Comparison of ENCODE assay signal across 11 mouse cellular contexts in genomic region chr19:4037154-4037787, GRCm38 (mm10). TPM values are rescaled to one million over a fixed set of nuclear protein-coding genes. Genes with fewer than 3 reads are reported as not detected.
DNase-seq lines count a peak whose midpoint lies in the region; ATAC-seq and TF ChIP-seq lines count a peak whose summit lies in the region.
"Not testable (repeated sequence)": the region's sequence is repeated elsewhere in the genome, so short reads cannot be mapped to it uniquely, and the experiment has no call there.
"Had no signal": no experiment of that assay in that cellular context is flagged by ENCODE, and none has a peak within 500 bp of the region (broad histone marks: within the 10 kb centered on the region; RNA-seq: fewer than 3 reads in every experiment).

No protein-coding gene starts in this region.

- H3K4me3 ChIP-seq in bone marrow, adult 2 months (replicated peaks; ENCODE audit: control insufficient read depth, low read depth, low read length): peak overlapping the region; percentile 87
- H3K4me3 ChIP-seq in forebrain, embryonic 10.5 days: peak overlapping the region; percentile 68
- peak overlapping the region; percentile 77 for H3K4me3 ChIP-seq in heart, embryonic 12.5 days
- peak overlapping the region; percentile 62 for H3K4me3 ChIP-seq in hindbrain, postnatal 0 days (ENCODE audit: low read length)
- H3K4me3 ChIP-seq in limb, embryonic 11.5 days (ENCODE audit: low read depth, low read length): peak overlapping the region; percentile 67
- H3K4me3 ChIP-seq in lung, adult 2 months (replicated peaks; ENCODE audit: extremely low read depth, low read depth, low read length): peak overlapping the region; percentile 99
- peak overlapping the region; percentile 73 for H3K4me3 ChIP-seq in midbrain, embryonic 16.5 days (ENCODE audit: low read depth, low read length)
- peak overlapping the region; percentile 89 for H3K4me3 ChIP-seq in stomach, embryonic 16.5 days (replicated peaks; ENCODE audit: low read length)

- H3K4me1 ChIP-seq in bone marrow, adult 2 months (ENCODE audit: control insufficient read depth, insufficient read depth, low read length); hindbrain, postnatal 0 days (ENCODE audit: insufficient read depth, low read length); limb, embryonic 11.5 days (ENCODE audit: control insufficient read depth, insufficient read depth, low read length); lung, adult 2 months (ENCODE audit: control insufficient read depth, insufficient read depth, low read length): not testable (repeated sequence)
- H3K4me1 ChIP-seq in forebrain, embryonic 10.5 days: peaks cover 23% of the 10 kb centered on the region
- H3K4me1 ChIP-seq in heart, embryonic 12.5 days (replicated peaks): peaks cover 14% of the 10 kb centered on the region
- peaks cover 14% of the 10 kb centered on the region for H3K4me1 ChIP-seq in midbrain, embryonic 16.5 days (ENCODE audit: control insufficient read depth, insufficient read depth, low read length)
- H3K4me1 ChIP-seq in stomach, embryonic 16.5 days (ENCODE audit: control insufficient read depth, insufficient read depth, low read length): peaks cover 12% of the 10 kb centered on the region

- TF ChIP-seq POLR2A in bone marrow, adult 2 months (IDR thresholded peaks at IDR 0.05; ENCODE audit: borderline replicate concordance, control insufficient read depth, low read depth, low read length); lung, adult 2 months (IDR thresholded peaks at IDR 0.05; ENCODE audit: borderline replicate concordance, extremely low read depth, low read depth, low read length): not testable (repeated sequence)

- 26% methylated on average over 8 of the region's 8 CpGs for WGBS in bone marrow, adult 2 months
- WGBS in forebrain, embryonic 10.5 days: 24% methylated on average over 7 of the region's 8 CpGs
- 34% methylated on average over 8 of the region's 8 CpGs for WGBS in heart, embryonic 12.5 days
- 19% methylated on average over 7 of the region's 8 CpGs for WGBS in hindbrain, postnatal 0 days
- 30% methylated on average over 7 of the region's 8 CpGs for WGBS in limb, embryonic 11.5 days
- 28% methylated on average over 8 of the region's 8 CpGs for WGBS in lung, adult 2 months
- WGBS in midbrain, embryonic 16.5 days: 20% methylated on average over 7 of the region's 8 CpGs
- WGBS in stomach, embryonic 16.5 days: 21% methylated on average over 7 of the region's 8 CpGs

- peak; percentile 16 for ATAC-seq in heart, embryonic 12.5 days (ENCODE audit: insufficient number of reproducible peaks, low FRiP score)
- peak; percentile 65 for ATAC-seq in hindbrain, postnatal 0 days
- 0 out of 2 replicates have a peak, but pooled peaks have one; percentile 18 for ATAC-seq in limb, embryonic 11.5 days (ENCODE audit: insufficient number of reproducible peaks, low FRiP score, low TSS enrichment, low read depth)
- ATAC-seq in midbrain, embryonic 16.5 days: peak; percentile 63
- ATAC-seq in stomach, embryonic 16.5 days (ENCODE audit: insufficient read depth, low FRiP score): not testable (repeated sequence)

- H3K36me3 ChIP-seq in forebrain, embryonic 10.5 days (replicated peaks): peaks cover 14% of the 10 kb centered on the region
- H3K36me3 ChIP-seq in heart, embryonic 12.5 days: peaks cover 13% of the 10 kb centered on the region
- H3K36me3 ChIP-seq in hindbrain, postnatal 0 days (ENCODE audit: insufficient read depth, low read length); limb, embryonic 11.5 days (ENCODE audit: control insufficient read depth, insufficient read depth, low read length); midbrain, embryonic 16.5 days (ENCODE audit: control insufficient read depth, insufficient read depth, low read length); stomach, embryonic 16.5 days (ENCODE audit: control insufficient read depth, insufficient read depth, low read length): not testable (repeated sequence)

- peak overlapping the region; percentile 87 for H3K9ac ChIP-seq in heart, embryonic 12.5 days
- H3K9ac ChIP-seq in hindbrain, postnatal 0 days (replicated peaks; ENCODE audit: low read length): peak overlapping the region; percentile 69
- peak overlapping the region; percentile 88 for H3K9ac ChIP-seq in limb, embryonic 11.5 days (ENCODE audit: low read length)
- H3K9ac ChIP-seq in midbrain, embryonic 16.5 days (ENCODE audit: low read depth, low read length): peak overlapping the region; percentile 83
- H3K9ac ChIP-seq in stomach, embryonic 16.5 days (ENCODE audit: low read length): peak overlapping the region; percentile 94

- DNase-seq in forebrain, embryonic 10.5 days (ENCODE audit: extremely low spot score, low spot score); hindbrain, postnatal 0 days (ENCODE audit: low spot score); limb, embryonic 11.5 days (ENCODE audit: low spot score); lung, adult 2 months: not testable (repeated sequence)

- not testable (repeated sequence) for H3K27me3 ChIP-seq in forebrain, embryonic 10.5 days (ENCODE audit: poor library complexity, severe bottlenecking); heart, embryonic 12.5 days (replicated peaks); hindbrain, postnatal 0 days (ENCODE audit: insufficient read depth, low read length); limb, embryonic 11.5 days (ENCODE audit: control insufficient read depth, insufficient read depth, low read length); midbrain, embryonic 16.5 days (ENCODE audit: control insufficient read depth, insufficient read depth, low read depth, low read length); stomach, embryonic 16.5 days (ENCODE audit: control insufficient read depth, insufficient read depth, low read length)

- peak overlapping the region; percentile 76 for H3K4me2 ChIP-seq in heart, embryonic 12.5 days
- H3K4me2 ChIP-seq in hindbrain, postnatal 0 days (ENCODE audit: low read depth, low read length): peak overlapping the region; percentile 71
- peak overlapping the region; percentile 76 for H3K4me2 ChIP-seq in limb, embryonic 11.5 days (ENCODE audit: low read depth, severe bottlenecking)
- peak overlapping the region; percentile 82 for H3K4me2 ChIP-seq in midbrain, embryonic 16.5 days (ENCODE audit: low read length)
- peak overlapping the region; percentile 90 for H3K4me2 ChIP-seq in stomach, embryonic 16.5 days (ENCODE audit: low read depth, low read length)

- not testable (repeated sequence) for H3K9me3 ChIP-seq in forebrain, embryonic 10.5 days; heart, embryonic 12.5 days (replicated peaks); hindbrain, postnatal 0 days (ENCODE audit: low read length); limb, embryonic 11.5 days (ENCODE audit: control insufficient read depth, low read length); midbrain, embryonic 16.5 days (replicated peaks; ENCODE audit: control insufficient read depth, low read length, poor library complexity, severe bottlenecking); stomach, embryonic 16.5 days (replicated peaks; ENCODE audit: control insufficient read depth, low read length)

- not testable (repeated sequence) for TF ChIP-seq CTCF in bone marrow, adult 2 months (IDR thresholded peaks at IDR 0.05; ENCODE audit: control insufficient read depth, insufficient read depth, low read length); hindbrain, postnatal 0 days (IDR thresholded peaks at IDR 0.05; ENCODE audit: low read depth); lung, adult 2 months (IDR thresholded peaks at IDR 0.05; ENCODE audit: insufficient read depth, low read length)

- peak overlapping the region; percentile 62 for H3K27ac ChIP-seq in bone marrow, adult 2 months (ENCODE audit: control insufficient read depth, insufficient read depth, low read depth, low read length, poor library complexity)
- H3K27ac ChIP-seq in forebrain, embryonic 10.5 days: peak overlapping the region; percentile 91
- peak overlapping the region; percentile 76 for H3K27ac ChIP-seq in heart, embryonic 12.5 days (ENCODE audit: poor library complexity, severe bottlenecking)
- peak overlapping the region; percentile 70 for H3K27ac ChIP-seq in hindbrain, postnatal 0 days
- H3K27ac ChIP-seq in limb, embryonic 11.5 days (replicated peaks; ENCODE audit: low read depth, low read length): peak overlapping the region; percentile 22; the same call in 1 of the 2 replicates
- peak overlapping the region; percentile 70 for H3K27ac ChIP-seq in midbrain, embryonic 16.5 days (ENCODE audit: low read length)
- peak overlapping the region; percentile 90 for H3K27ac ChIP-seq in stomach, embryonic 16.5 days (ENCODE audit: low read length)

RNA-seq across cellular contexts. Expression of gene Gstp1, which starts 0.5 kb away (rescaled TPM):
- 125 and 187 TPM in 2 replicates for polyA plus RNA-seq in bone marrow, adult 2 months (2011; ENCODE audit: insufficient read depth, insufficient read length, low replicate concordance, missing spikeins)
- polyA plus RNA-seq in forebrain, embryonic 10.5 days (2016; fragmentation: Nextera tagmentation; extraction: Ambion mirVana): 412 and 423 TPM in 2 replicates
- polyA plus RNA-seq in heart, embryonic 12.5 days (2016; fragmentation: Nextera tagmentation; extraction: Ambion mirVana): 346 and 369 TPM in 2 replicates
- total RNA-seq in hindbrain, postnatal 0 days (2014; rRNA removed): 317 and 335 TPM in 2 replicates
- 575 and 599 TPM in 2 replicates for polyA plus RNA-seq in hindbrain, postnatal 0 days (2015; fragmentation: Nextera tagmentation; extraction: Ambion mirVana)
- polyA plus RNA-seq in limb, embryonic 11.5 days (2014; fragmentation: Nextera tagmentation; extraction: Ambion mirVana): 437 and 462 TPM in 2 replicates
- polyA plus RNA-seq in lung, adult 2 months (2012; rRNA removed): 480 and 656 TPM in 2 replicates
- polyA plus RNA-seq in midbrain, embryonic 16.5 days (2015; fragmentation: Nextera tagmentation; extraction: Ambion mirVana): 534 and 577 TPM in 2 replicates
- polyA plus RNA-seq in stomach, embryonic 16.5 days (2015; fragmentation: Nextera tagmentation; extraction: Ambion mirVana): 793 and 833 TPM in 2 replicates

RNA-seq across cellular contexts. Expression of gene Gstp2, which starts 8.6 kb away (rescaled TPM):
- 21.6 TPM in 1 of 2 replicates, not detected in the other for polyA plus RNA-seq in bone marrow, adult 2 months (2011; ENCODE audit: insufficient read depth, insufficient read length, low replicate concordance, missing spikeins)
- 0.27 and 0.46 TPM in 2 replicates for polyA plus RNA-seq in forebrain, embryonic 10.5 days (2016; fragmentation: Nextera tagmentation; extraction: Ambion mirVana)
- 3.6 and 7.1 TPM in 2 replicates for polyA plus RNA-seq in heart, embryonic 12.5 days (2016; fragmentation: Nextera tagmentation; extraction: Ambion mirVana)
- total RNA-seq in hindbrain, postnatal 0 days (2014; rRNA removed): 0.52 TPM in 1 of 2 replicates, not detected in the other
- 2.2 and 3.0 TPM in 2 replicates for polyA plus RNA-seq in hindbrain, postnatal 0 days (2015; fragmentation: Nextera tagmentation; extraction: Ambion mirVana)
- 1.1 TPM in 2 replicates for polyA plus RNA-seq in limb, embryonic 11.5 days (2014; fragmentation: Nextera tagmentation; extraction: Ambion mirVana)
- 47.4 and 87.8 TPM in 2 replicates for polyA plus RNA-seq in lung, adult 2 months (2012; rRNA removed)
- 1.3 and 5.2 TPM in 2 replicates for polyA plus RNA-seq in midbrain, embryonic 16.5 days (2015; fragmentation: Nextera tagmentation; extraction: Ambion mirVana)
- 24.2 and 28.7 TPM in 2 replicates for polyA plus RNA-seq in stomach, embryonic 16.5 days (2015; fragmentation: Nextera tagmentation; extraction: Ambion mirVana)

RNA-seq across cellular contexts. Expression of gene Gstp3, which starts 22.1 kb away (rescaled TPM):
- polyA plus RNA-seq in bone marrow, adult 2 months (2011; ENCODE audit: insufficient read depth, insufficient read length, low replicate concordance, missing spikeins): 13.5 and 18.0 TPM in 2 replicates
- not detected in 2 replicates for polyA plus RNA-seq in forebrain, embryonic 10.5 days (2016; fragmentation: Nextera tagmentation; extraction: Ambion mirVana)
- polyA plus RNA-seq in heart, embryonic 12.5 days (2016; fragmentation: Nextera tagmentation; extraction: Ambion mirVana): 0.69 TPM in 1 of 2 replicates, not detected in the other
- not detected in 2 replicates for total RNA-seq in hindbrain, postnatal 0 days (2014; rRNA removed)
- not detected in 2 replicates for polyA plus RNA-seq in hindbrain, postnatal 0 days (2015; fragmentation: Nextera tagmentation; extraction: Ambion mirVana)
- 0.23 TPM in 1 of 2 replicates, not detected in the other for polyA plus RNA-seq in limb, embryonic 11.5 days (2014; fragmentation: Nextera tagmentation; extraction: Ambion mirVana)
- polyA plus RNA-seq in lung, adult 2 months (2012; rRNA removed): 14.4 and 15.9 TPM in 2 replicates
- not detected in 2 replicates for polyA plus RNA-seq in midbrain, embryonic 16.5 days (2015; fragmentation: Nextera tagmentation; extraction: Ambion mirVana)
- 5.3 and 6.1 TPM in 2 replicates for polyA plus RNA-seq in stomach, embryonic 16.5 days (2015; fragmentation: Nextera tagmentation; extraction: Ambion mirVana)
- total RNA-seq: gastrocnemius, postnatal 14 days; heart, postnatal 36 days; left cerebral cortex, adult 18-20 months had no signal

RNA-seq across cellular contexts. Expression of gene Ndufv1, which starts 24.7 kb away (rescaled TPM):
- polyA plus RNA-seq in bone marrow, adult 2 months (2011; ENCODE audit: insufficient read depth, insufficient read length, low replicate concordance, missing spikeins): 61.7 and 118 TPM in 2 replicates
- polyA plus RNA-seq in forebrain, embryonic 10.5 days (2016; fragmentation: Nextera tagmentation; extraction: Ambion mirVana): 208 and 210 TPM in 2 replicates
- 402 and 417 TPM in 2 replicates for polyA plus RNA-seq in heart, embryonic 12.5 days (2016; fragmentation: Nextera tagmentation; extraction: Ambion mirVana)
- 160 and 203 TPM in 2 replicates for total RNA-seq in hindbrain, postnatal 0 days (2014; rRNA removed)
- 285 and 291 TPM in 2 replicates for polyA plus RNA-seq in hindbrain, postnatal 0 days (2015; fragmentation: Nextera tagmentation; extraction: Ambion mirVana)
- 198 and 208 TPM in 2 replicates for polyA plus RNA-seq in limb, embryonic 11.5 days (2014; fragmentation: Nextera tagmentation; extraction: Ambion mirVana)
- polyA plus RNA-seq in lung, adult 2 months (2012; rRNA removed): 99.4 and 127 TPM in 2 replicates
- polyA plus RNA-seq in midbrain, embryonic 16.5 days (2015; fragmentation: Nextera tagmentation; extraction: Ambion mirVana): 234 and 247 TPM in 2 replicates
- polyA plus RNA-seq in stomach, embryonic 16.5 days (2015; fragmentation: Nextera tagmentation; extraction: Ambion mirVana): 222 and 223 TPM in 2 replicates

RNA-seq across cellular contexts. Expression of gene Doc2g, which starts 34.2 kb away (rescaled TPM):
- polyA plus RNA-seq in bone marrow, adult 2 months (2011; ENCODE audit: insufficient read depth, insufficient read length, low replicate concordance, missing spikeins): 5.2 and 7.8 TPM in 2 replicates
- 3.6 and 4.0 TPM in 2 replicates for polyA plus RNA-seq in forebrain, embryonic 10.5 days (2016; fragmentation: Nextera tagmentation; extraction: Ambion mirVana)
- polyA plus RNA-seq in heart, embryonic 12.5 days (2016; fragmentation: Nextera tagmentation; extraction: Ambion mirVana): 74.6 and 84.9 TPM in 2 replicates
- total RNA-seq in hindbrain, postnatal 0 days (2014; rRNA removed): 3.7 and 3.9 TPM in 2 replicates
- 3.5 and 3.7 TPM in 2 replicates for polyA plus RNA-seq in hindbrain, postnatal 0 days (2015; fragmentation: Nextera tagmentation; extraction: Ambion mirVana)
- polyA plus RNA-seq in limb, embryonic 11.5 days (2014; fragmentation: Nextera tagmentation; extraction: Ambion mirVana): 4.1 TPM in 2 replicates
- polyA plus RNA-seq in lung, adult 2 months (2012; rRNA removed): 12.6 and 18.0 TPM in 2 replicates
- 8.1 and 9.2 TPM in 2 replicates for polyA plus RNA-seq in midbrain, embryonic 16.5 days (2015; fragmentation: Nextera tagmentation; extraction: Ambion mirVana)
- 3.8 and 4.8 TPM in 2 replicates for polyA plus RNA-seq in stomach, embryonic 16.5 days (2015; fragmentation: Nextera tagmentation; extraction: Ambion mirVana)

Comparison
In these comparisons a context has a peak if more than half of its experiments do, and no peak if none do; other contexts are left out.
1. H3K27ac ChIP-seq: peak in every context shown above with its lines; median percentile 91 in forebrain, embryonic 10.5 days; 90 in stomach, embryonic 16.5 days; 76 in heart, embryonic 12.5 days; 70 in hindbrain, postnatal 0 days; 70 in midbrain, embryonic 16.5 days; 62 in bone marrow, adult 2 months; 22 in limb, embryonic 11.5 days.